Mouse (Mus musculus) C2C12 (cell line): ENCODE measurements around the gene Tdrd12.

Experiments
- CEBPB ChIP-seq: IDR thresholded peaks from one replicate; pipeline ENCODE4 v1.6.1; 2011; ENCODE audit warnings: low read depth, mild to moderate bottlenecking, control low read depth, moderate library complexity
- CTCF ChIP-seq: IDR thresholded peaks from one replicate; pipeline ENCODE4 v1.5.1; 2011; ENCODE audit not compliant: control insufficient read depth, insufficient read depth, insufficient read length
- MAX ChIP-seq: IDR thresholded peaks from one replicate; pipeline ENCODE4 v1.6.1; 2011; ENCODE audit warnings: mild to moderate bottlenecking, control low read depth

DNA sequence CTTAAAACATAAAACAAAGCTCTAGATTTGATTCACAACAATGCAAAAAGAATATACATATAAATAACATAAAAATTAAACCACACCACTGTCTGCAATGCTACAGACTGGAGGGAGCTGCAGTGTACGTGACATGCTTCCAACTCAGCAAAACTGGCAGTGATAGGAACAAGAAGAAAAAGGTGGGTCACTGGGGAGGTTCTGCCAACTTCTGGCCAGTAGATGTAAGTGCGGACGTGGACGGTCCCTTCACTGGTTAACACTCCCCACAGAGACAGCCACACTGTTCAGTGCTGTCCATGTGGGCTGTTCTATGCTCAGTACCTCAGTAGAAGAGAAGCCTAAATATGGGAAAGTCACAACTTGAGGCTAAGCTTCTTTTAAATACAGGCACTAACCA lies 66.8 kb downstream of the Tdrd12 start:
- no peak for TF ChIP-seq MAX
- TF ChIP-seq CTCF, result no peak
- no peak for TF ChIP-seq CEBPB
